Mouse (Mus musculus): ENCODE measurements at regions not wholly inside any gene's neighbourhood (a gene's known extent, or its start where the extent isn't known, plus 50 kb on each side); places are given as distances from the start of the nearest gene placed in this dataset.

GRCm38 (mm10) chr6:98731010-98731530 is 388.5 kb upstream of the Gm765 start:
- no peak for TF ChIP-seq CTCF (IDR thresholded peaks at IDR 0.05; ENCODE audit: low read depth, low read length)
- no peak for TF ChIP-seq POLR2A (IDR thresholded peaks at IDR 0.05; ENCODE audit: extremely low read depth, insufficient read depth, low read length)
